Mouse (Mus musculus): ENCODE data around the gene Fcgr3. TPM values are rescaled to one million over a fixed set of nuclear protein-coding genes. Genes with fewer than 3 reads are reported as not detected.
"Not testable (repeated sequence)": the region's sequence is repeated elsewhere in the genome, so short reads cannot be mapped to it uniquely, and the experiment has no call there.

The Fcgr3 gene
- polyA plus RNA-seq, 1 experiment = not detected

- H3K36me3 ChIP-seq (ENCODE audit: control insufficient read depth) = not testable (repeated sequence)
Observed at GRCm38 (mm10) chr1:171070879-171071278, 6.1 kb upstream of the Fcgr3 start.

GRCm38 (mm10) chr1:171069508-171069907, 4.8 kb upstream of the Fcgr3 start:
- H3K4me1 ChIP-seq (ENCODE audit: control insufficient read depth); H3K36me3 ChIP-seq (ENCODE audit: control insufficient read depth); H3K9me3 ChIP-seq (ENCODE audit: control insufficient read depth, low read length); H3K4me3 ChIP-seq (replicated peaks): not testable (repeated sequence)
- H3K27me3 ChIP-seq (ENCODE audit: control insufficient read depth) = peaks cover 22% of the 10 kb centered on the region

More at GRCm38 (mm10) chr1:171070879-171071278, 6.1 kb upstream of the Fcgr3 start:
- H3K27me3 ChIP-seq (ENCODE audit: control insufficient read depth) = peaks cover 19% of the 10 kb centered on the region
- not testable (repeated sequence) for H3K4me3 ChIP-seq (replicated peaks); H3K9me3 ChIP-seq (ENCODE audit: control insufficient read depth, low read length); H3K4me1 ChIP-seq (ENCODE audit: control insufficient read depth)

GRCm38 (mm10) chr1:171067928-171068327, 3.2 kb upstream of the Fcgr3 start:
- peaks cover 22% of the 10 kb centered on the region for H3K27me3 ChIP-seq (ENCODE audit: control insufficient read depth)

GRCm38 (mm10) chr1:171066583-171066982, 1.8 kb upstream of the Fcgr3 start:
- not testable (repeated sequence) for H3K36me3 ChIP-seq (ENCODE audit: control insufficient read depth); H3K9me3 ChIP-seq (ENCODE audit: control insufficient read depth, low read length); H3K4me1 ChIP-seq (ENCODE audit: control insufficient read depth); H3K4me3 ChIP-seq (replicated peaks)
- peaks cover 22% of the 10 kb centered on the region for H3K27me3 ChIP-seq (ENCODE audit: control insufficient read depth)

More at GRCm38 (mm10) chr1:171067928-171068327, 3.2 kb upstream of the Fcgr3 start:
- H3K9me3 ChIP-seq (ENCODE audit: control insufficient read depth, low read length); H3K4me1 ChIP-seq (ENCODE audit: control insufficient read depth); H3K36me3 ChIP-seq (ENCODE audit: control insufficient read depth); H3K4me3 ChIP-seq (replicated peaks): not testable (repeated sequence)

GRCm38 (mm10) chr1:171065768-171066167, 1.0 kb upstream of the Fcgr3 start:
- not testable (repeated sequence) for H3K4me1 ChIP-seq (ENCODE audit: control insufficient read depth); H3K36me3 ChIP-seq (ENCODE audit: control insufficient read depth); H3K9me3 ChIP-seq (ENCODE audit: control insufficient read depth, low read length); H3K4me3 ChIP-seq (replicated peaks)
- peaks cover 18% of the 10 kb centered on the region for H3K27me3 ChIP-seq (ENCODE audit: control insufficient read depth)

GRCm38 (mm10) chr1:171065243-171065587, 480 bp upstream of the Fcgr3 start:
- not testable (repeated sequence) for H3K9me3 ChIP-seq (ENCODE audit: control insufficient read depth, low read length); H3K36me3 ChIP-seq (ENCODE audit: control insufficient read depth); H3K4me3 ChIP-seq (replicated peaks)
- Histone ChIP-seq H3K4me1 (ENCODE audit: control insufficient read depth) (peaks cover 12% of the 10 kb centered on the region), H3K27me3 (ENCODE audit: control insufficient read depth) (peaks cover 14% of the 10 kb centered on the region)

- H3K36me3 ChIP-seq (ENCODE audit: control insufficient read depth); H3K27me3 ChIP-seq (ENCODE audit: control insufficient read depth); H3K9me3 ChIP-seq (ENCODE audit: control insufficient read depth, low read length): not testable (repeated sequence)
- Histone ChIP-seq H3K4me1 (ENCODE audit: control insufficient read depth) (peaks cover 15% of the 10 kb centered on the region), H3K4me3 (replicated peaks) (peak overlapping the region; percentile 58)
Observed at GRCm38 (mm10) chr1:171063569-171064490, 905 bp downstream of the Fcgr3 start.

GRCm38 (mm10) chr1:171061566-171061965, 3.2 kb downstream of the Fcgr3 start:
- H3K27me3 ChIP-seq (ENCODE audit: control insufficient read depth) = peaks cover 6% of the 10 kb centered on the region
- no peaks in the 10 kb centered on the region; the same call in 1 of the 2 replicates for H3K9me3 ChIP-seq (ENCODE audit: control insufficient read depth, low read length)
- no peak overlapping the region for H3K4me3 ChIP-seq (replicated peaks)
- TF ChIP-seq GATA1 (IDR thresholded peaks at IDR 0.05; ENCODE audit: low read length) (no peak), TAL1 (IDR thresholded peaks at IDR 0.05; ENCODE audit: low read length) (no peak)
- H3K36me3 ChIP-seq (ENCODE audit: control insufficient read depth) = no peaks in the 10 kb centered on the region
- H3K4me1 ChIP-seq (ENCODE audit: control insufficient read depth) = peaks cover 15% of the 10 kb centered on the region

GRCm38 (mm10) chr1:171060392-171060791, 4.3 kb downstream of the Fcgr3 start:
- H3K36me3 ChIP-seq (ENCODE audit: control insufficient read depth) = no peaks in the 10 kb centered on the region
- H3K9me3 ChIP-seq (ENCODE audit: control insufficient read depth, low read length) = no peaks in the 10 kb centered on the region; the same call in 1 of the 2 replicates
- TF ChIP-seq GATA1 (IDR thresholded peaks at IDR 0.05; ENCODE audit: low read length) (no peak), TAL1 (IDR thresholded peaks at IDR 0.05; ENCODE audit: low read length) (no peak)
- H3K27me3 ChIP-seq (ENCODE audit: control insufficient read depth) = peaks cover 3% of the 10 kb centered on the region
- peak overlapping the region; percentile 38 for H3K4me3 ChIP-seq (replicated peaks)
- peaks cover 13% of the 10 kb centered on the region for H3K4me1 ChIP-seq (ENCODE audit: control insufficient read depth)

GRCm38 (mm10) chr1:171059203-171059602, 5.5 kb downstream of the Fcgr3 start:
- no peaks in the 10 kb centered on the region for H3K36me3 ChIP-seq (ENCODE audit: control insufficient read depth)
- H3K27me3 ChIP-seq (ENCODE audit: control insufficient read depth) = no peaks in the 10 kb centered on the region; the same call in 1 of the 2 replicates
- H3K9me3 ChIP-seq (ENCODE audit: control insufficient read depth, low read length) = no peaks in the 10 kb centered on the region; the same call in 1 of the 2 replicates
- TF ChIP-seq TAL1 (IDR thresholded peaks at IDR 0.05; ENCODE audit: low read length) (no peak), GATA1 (IDR thresholded peaks at IDR 0.05; ENCODE audit: low read length) (no peak)
- no peak overlapping the region for H3K4me3 ChIP-seq (replicated peaks)
- peaks cover 10% of the 10 kb centered on the region for H3K4me1 ChIP-seq (ENCODE audit: control insufficient read depth)

Measured in erythroblast, embryonic 14.5 days (primary cell).